Mouse (Mus musculus) myocyte (in vitro differentiated cells): ENCODE results near the gene Plin1. TPM values are rescaled to one million over a fixed set of nuclear protein-coding genes. Genes with fewer than 3 reads are reported as not detected.

ENCODE experiments used
- H3K27me3 ChIP-seq: one replicate; pipeline ENCODE4 v1.6.1; 2011; ENCODE audit not compliant: control insufficient read depth, insufficient read depth, insufficient read length
- H3K36me3 ChIP-seq: one replicate; pipeline ENCODE4 v1.6.1; 2011; ENCODE audit not compliant: control insufficient read depth, insufficient read depth
- H3K4me2 ChIP-seq: one replicate; pipeline ENCODE4 v1.6.1; 2011; ENCODE audit warnings: low read depth, control low read depth
- H3K4me3 ChIP-seq: one replicate; pipeline ENCODE4 v1.5.1; 2011; ENCODE audit warnings: mild to moderate bottlenecking, control low read depth, moderate library complexity
- H3K79me2 ChIP-seq: one replicate; pipeline ENCODE4 v1.6.1; 2011; ENCODE audit not compliant: control insufficient read depth, insufficient read depth
- H3ac ChIP-seq: one replicate; pipeline ENCODE4 v1.6.1; 2011; ENCODE audit not compliant: control insufficient read depth, insufficient read length
- CEBPB ChIP-seq: IDR thresholded peaks from 2 replicates; pipeline ENCODE4 v1.6.1; 2011; ENCODE audit warnings: mild to moderate bottlenecking, moderate library complexity; ENCODE audit not compliant: poor library complexity, insufficient read depth, severe bottlenecking
- E2F4 ChIP-seq: IDR thresholded peaks from one replicate; pipeline ENCODE4 v1.6.1; 2011; ENCODE audit warnings: mild to moderate bottlenecking, control low read depth, moderate library complexity; ENCODE audit not compliant: insufficient read depth
- MAX ChIP-seq: IDR thresholded peaks from one replicate; pipeline ENCODE4 v1.6.1; 2011; ENCODE audit warnings: low read depth, mild to moderate bottlenecking, control low read depth
- MYOD1 ChIP-seq, 3 experiments: IDR thresholded peaks; one replicate each; pipeline ENCODE4 v1.6.1; 2011; ENCODE audit warnings: control low read depth in 2 of 3, low read depth in 2 of 3, mild to moderate bottlenecking in 2 of 3, moderate library complexity in 1 of 3; ENCODE audit not compliant: insufficient read length in 2 of 3, control insufficient read depth in 1 of 3
- MYOG ChIP-seq, 3 experiments: IDR thresholded peaks; one replicate each; pipeline ENCODE4 v1.6.1; 2011; ENCODE audit warnings: control low read depth in 2 of 3, low read depth in 2 of 3, mild to moderate bottlenecking in 2 of 3; ENCODE audit not compliant: insufficient read length in 2 of 3, control insufficient read depth in 1 of 3, insufficient read depth in 1 of 3
- POLR2A ChIP-seq: IDR thresholded peaks from one replicate; pipeline ENCODE4 v1.6.1; 2011; ENCODE audit warnings: low read depth, mild to moderate bottlenecking, control low read depth, moderate library complexity; ENCODE audit not compliant: insufficient read length
- POLR2AphosphoS2 ChIP-seq: IDR thresholded peaks from one replicate; pipeline ENCODE4 v1.6.1; 2011; ENCODE audit warnings: low read depth, control low read depth; ENCODE audit not compliant: insufficient read length
- REST ChIP-seq: IDR thresholded peaks from one replicate; pipeline ENCODE4 v1.6.1; 2011; ENCODE audit warnings: mild to moderate bottlenecking, control low read depth, moderate library complexity; ENCODE audit not compliant: insufficient read depth, insufficient read length
- SRF ChIP-seq: IDR thresholded peaks from one replicate; pipeline ENCODE4 v1.6.1; 2011; ENCODE audit warnings: low read depth; ENCODE audit not compliant: control insufficient read depth, insufficient read length
- TCF12 ChIP-seq: IDR thresholded peaks from one replicate; pipeline ENCODE4 v1.6.1; 2011; ENCODE audit warnings: mild to moderate bottlenecking, control low read depth; ENCODE audit not compliant: poor library complexity, insufficient read depth, severe bottlenecking
- TCF3 ChIP-seq: IDR thresholded peaks from one replicate; pipeline ENCODE4 v1.6.1; 2011; ENCODE audit warnings: low read depth, control low read depth; ENCODE audit not compliant: insufficient read length
- USF1 ChIP-seq: IDR thresholded peaks from one replicate; pipeline ENCODE4 v1.6.1; 2011; ENCODE audit warnings: low read depth, mild to moderate bottlenecking, control low read depth, moderate library complexity
- polyA plus RNA-seq: library from polyadenylated mRNA; unstranded; fragments of >200 nt; fragmentation: generic; extraction: Trizol; gene quantifications from one replicate; pipeline ENCODE4 v1.2.1, GENCODE M21; 2012; ENCODE audit warnings: missing spikeins

Gene Plin1
- polyA plus RNA-seq, 1 experiment = not detected

GRCm38 (mm10) chr7:79771561-79772512 is 39.1 kb upstream of the Plin1 start:
- Histone ChIP-seq H3K4me2 (no peak overlapping the region), H3K79me2 (no peaks in the 10 kb centered on the region), H3K4me3 (no peak overlapping the region), H3K36me3 (no peaks in the 10 kb centered on the region), H3ac (no peak overlapping the region), H3K27me3 (peaks cover 33% of the 10 kb centered on the region)
- TF ChIP-seq POLR2AphosphoS2 = no peak
- TF ChIP-seq TCF12 = no peak
- no peak for TF ChIP-seq MAX
- no peak for TF ChIP-seq E2F4
- no peak for TF ChIP-seq USF1
- no peak for TF ChIP-seq POLR2A
- no peak for TF ChIP-seq TCF3
- no peak for TF ChIP-seq CEBPB

DNA sequence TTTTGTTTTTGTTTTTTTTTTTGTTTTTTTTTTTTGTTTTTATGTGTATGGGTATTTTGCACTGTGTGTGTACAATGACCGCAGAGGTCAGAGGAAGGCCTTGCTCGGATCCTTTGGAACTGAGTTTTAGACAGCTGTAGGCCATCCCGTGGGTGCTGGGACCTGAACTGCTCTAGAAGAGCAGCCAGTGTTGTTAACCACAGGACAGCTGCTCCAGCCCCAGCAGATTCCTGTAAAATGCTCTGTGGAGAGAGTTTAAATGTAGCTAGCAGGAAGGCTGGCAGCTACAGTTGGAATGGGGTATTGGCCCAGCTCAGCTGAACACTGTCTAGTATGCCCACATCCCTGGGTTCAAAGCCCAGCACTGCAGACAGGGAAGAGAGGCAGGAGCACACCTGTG is 37.0 kb upstream of the Plin1 start:
- no peak overlapping the region for H3K4me2 ChIP-seq
- no peak overlapping the region for H3K4me3 ChIP-seq
- TF ChIP-seq TCF3 = peak; percentile 70
- no peak for TF ChIP-seq CEBPB
- no peak for TF ChIP-seq REST
- TF ChIP-seq MYOD1 (IDR thresholded peaks at IDR 0.05; ENCODE audit: control insufficient read depth in 1 of 3, insufficient read length in 2 of 3, low read depth in 2 of 3) = peak in 2 of 3 experiments; percentile 78 to 91
- TF ChIP-seq MYOG (IDR thresholded peaks at IDR 0.05; ENCODE audit: control insufficient read depth in 1 of 3, insufficient read depth in 1 of 3, insufficient read length in 2 of 3, low read depth in 2 of 3) = peak; percentile 58 to 96 (median 95)
- peak; percentile 86 for TF ChIP-seq TCF12
- TF ChIP-seq SRF = no peak

GRCm38 (mm10) chr7:79765991-79766390 is 33.3 kb upstream of the Plin1 start:
- no peak for TF ChIP-seq E2F4
- no peak for TF ChIP-seq MAX
- TF ChIP-seq SRF = no peak

More for the DNA sequence above, 37.0 kb upstream of the Plin1 start:
- peaks cover 15% of the 10 kb centered on the region for H3K27me3 ChIP-seq
- H3K36me3 ChIP-seq = no peaks in the 10 kb centered on the region
- H3ac ChIP-seq = no peak overlapping the region
- H3K79me2 ChIP-seq = no peaks in the 10 kb centered on the region

GRCm38 (mm10) chr7:79762106-79762505 is 29.4 kb upstream of the Plin1 start:
- no peaks in the 10 kb centered on the region for H3K36me3 ChIP-seq
- H3ac ChIP-seq = no peak overlapping the region
- peaks cover 14% of the 10 kb centered on the region for H3K27me3 ChIP-seq
- H3K4me2 ChIP-seq = no peak overlapping the region
- no peak for TF ChIP-seq CEBPB
- TF ChIP-seq E2F4 = no peak
- no peak for TF ChIP-seq POLR2AphosphoS2
- no peak for TF ChIP-seq POLR2A
- no peak for TF ChIP-seq USF1
- no peak for TF ChIP-seq MYOD1 (IDR thresholded peaks at IDR 0.05; ENCODE audit: control insufficient read depth in 1 of 3, insufficient read length in 2 of 3, low read depth in 2 of 3)
- no peak for TF ChIP-seq MAX
- TF ChIP-seq REST = no peak
- no peak for TF ChIP-seq SRF
- TF ChIP-seq TCF12 = no peak
- no peak for TF ChIP-seq MYOG (IDR thresholded peaks at IDR 0.05; ENCODE audit: control insufficient read depth in 1 of 3, insufficient read depth in 1 of 3, insufficient read length in 2 of 3, low read depth in 2 of 3)
- H3K79me2 ChIP-seq = no peaks in the 10 kb centered on the region
- no peak overlapping the region for H3K4me3 ChIP-seq

More at GRCm38 (mm10) chr7:79765991-79766390, 33.3 kb upstream of the Plin1 start:
- Histone ChIP-seq H3K79me2 (no peaks in the 10 kb centered on the region), H3K27me3 (peaks cover 5% of the 10 kb centered on the region), H3ac (no peak overlapping the region), H3K36me3 (no peaks in the 10 kb centered on the region), H3K4me3 (no peak overlapping the region), H3K4me2 (no peak overlapping the region)

DNA sequence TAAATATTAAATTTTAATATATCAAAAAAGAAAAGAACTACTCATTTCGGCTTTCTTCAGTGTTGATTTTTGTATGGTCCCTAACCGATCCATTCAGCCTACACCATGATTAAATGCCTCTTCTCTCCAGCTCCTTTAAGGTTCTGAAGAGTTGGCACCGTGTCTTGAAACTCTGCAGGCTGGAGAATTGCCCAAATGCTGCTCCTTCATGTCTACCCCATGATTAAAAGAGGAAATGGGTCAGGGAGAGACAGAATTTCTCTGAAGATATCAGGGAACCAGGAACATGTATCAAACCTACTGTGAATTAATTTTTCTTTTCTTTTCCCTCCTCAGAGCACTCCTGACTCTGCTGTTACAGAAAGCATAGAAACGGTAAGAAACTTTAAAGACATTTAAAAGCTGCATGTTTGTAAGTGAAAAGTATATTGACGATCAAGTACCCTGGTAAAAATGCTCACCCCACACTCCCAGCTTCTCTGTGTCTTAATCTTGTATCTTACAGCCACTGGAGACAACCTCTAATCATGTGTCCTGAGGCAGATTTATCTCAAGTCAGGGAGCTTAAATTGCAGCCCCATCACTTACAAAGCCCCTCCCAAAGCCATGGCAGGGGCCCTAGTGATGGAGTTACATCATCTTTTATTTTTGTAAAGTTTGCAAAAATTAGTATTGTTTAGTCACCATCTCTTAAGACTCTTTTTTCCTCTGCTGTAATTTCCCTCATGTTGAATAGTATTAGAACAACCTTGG is 28.6 kb upstream of the Plin1 start:
- H3K27me3 ChIP-seq = peaks cover 14% of the 10 kb centered on the region
- H3K79me2 ChIP-seq = no peaks in the 10 kb centered on the region
- peak overlapping the region; percentile 12 for H3K4me2 ChIP-seq
- H3K4me3 ChIP-seq = no peak overlapping the region
- TF ChIP-seq SRF (no peak), POLR2A (no peak), TCF12 (no peak), CEBPB (no peak), TCF3 (no peak), USF1 (no peak), MYOD1 (IDR thresholded peaks at IDR 0.05; ENCODE audit: control insufficient read depth in 1 of 3, insufficient read length in 2 of 3, low read depth in 2 of 3) (no peak), MAX (no peak), POLR2AphosphoS2 (no peak), E2F4 (no peak)
- H3K36me3 ChIP-seq = no peaks in the 10 kb centered on the region
- no peak overlapping the region for H3ac ChIP-seq
